Mouse (Mus musculus) hindbrain, embryonic 15.5 days (tissue): ENCODE data around the gene Slco2b1. TPM values are rescaled to one million over a fixed set of nuclear protein-coding genes. Genes with fewer than 3 reads are reported as not detected.

Experiments used
- ATAC-seq: fragments of 200-750 bp; cut with Nextera tagmentation; 2 replicates; pipeline ENCODE4 v1.8.0; 2017; ENCODE audit warnings: low read depth, moderate number of reproducible peaks, moderate TSS enrichment; ENCODE audit not compliant: low FRiP score
- H3K27ac ChIP-seq: fragments of 300-500 bp; sonication (generic); replicated peaks from 2 replicates; pipeline ENCODE4 v1.5.1; 2015; ENCODE audit warnings: mild to moderate bottlenecking, inconsistent platforms
- H3K27me3 ChIP-seq: fragments of 300-500 bp; sonication (generic); 2 replicates; pipeline ENCODE4 v1.6.1; 2015; ENCODE audit warnings: control low read depth, inconsistent platforms
- H3K36me3 ChIP-seq: fragments of 300-500 bp; sonication (generic); 2 replicates; pipeline ENCODE4 v1.6.1; 2015; ENCODE audit warnings: control low read depth, inconsistent platforms
- H3K4me1 ChIP-seq: fragments of 300-500 bp; sonication (generic); replicated peaks from 2 replicates; pipeline ENCODE4 v1.6.1; 2015; ENCODE audit warnings: control low read depth, inconsistent platforms
- H3K4me2 ChIP-seq: fragments of 300-500 bp; sonication (generic); 2 replicates; pipeline ENCODE4 v1.6.1; 2015; ENCODE audit warnings: moderate library complexity, mild to moderate bottlenecking, inconsistent platforms
- H3K4me3 ChIP-seq: fragments of 300-500 bp; sonication (generic); 2 replicates; pipeline ENCODE4 v1.5.1; 2015; ENCODE audit warnings: mild to moderate bottlenecking, inconsistent platforms
- H3K9ac ChIP-seq: fragments of 300-500 bp; sonication (generic); 2 replicates; pipeline ENCODE4 v1.6.1; 2015; ENCODE audit warnings: inconsistent platforms
- H3K9me3 ChIP-seq: fragments of 300-500 bp; sonication (generic); 2 replicates; pipeline ENCODE4 v1.6.1; 2016; ENCODE audit warnings: control low read depth, inconsistent platforms
- WGBS: fragments of 180-500 bp; shearing (Covaris S2); methylation state at CpG from one replicate; pipeline ENCODE4 v1.1.7; 2015; 5-methylcytosine and 5-hydroxymethylcytosine counted together
- polyA plus RNA-seq: library from polyadenylated mRNA; unstranded; fragments of >200 nt; fragmentation: Nextera tagmentation; extraction: Ambion mirVana; gene quantifications from 2 replicates; pipeline ENCODE4 v1.2.1, GENCODE M21; 2015

The Slco2b1 gene
- polyA plus RNA-seq, 1 experiment from 2014 or later, result 7.1 TPM

DNA sequence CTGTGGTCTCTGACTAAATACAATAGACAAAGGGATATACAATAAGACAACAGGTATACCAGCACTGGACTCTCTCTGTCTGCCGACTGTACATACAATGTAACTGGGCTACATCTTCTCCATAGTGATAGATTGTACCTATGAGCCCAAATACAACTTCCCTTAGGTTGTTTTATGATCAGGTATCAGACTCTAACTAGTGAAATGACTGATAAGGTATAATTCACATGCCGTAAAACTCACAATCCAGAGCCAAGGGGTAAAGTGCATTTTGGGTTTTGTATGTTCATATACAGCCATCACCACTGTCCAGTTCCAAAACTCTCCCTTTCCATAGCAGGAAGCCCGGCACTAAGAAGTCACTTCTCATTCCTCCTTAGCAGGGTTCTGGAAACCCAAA is 17.8 kb downstream of the Slco2b1 start:
- no peak overlapping the region for H3K9ac ChIP-seq
- H3K4me3 ChIP-seq, result no peak overlapping the region
- no peaks in the 10 kb centered on the region for H3K36me3 ChIP-seq
- no peak overlapping the region for H3K27ac ChIP-seq
- ATAC-seq, result no peak
- no peak overlapping the region for H3K4me2 ChIP-seq
- H3K4me1 ChIP-seq, result no peaks in the 10 kb centered on the region; the same call in 1 of the 2 replicates
- 96% methylated on average over 3 of the region's 3 CpGs for WGBS
- H3K9me3 ChIP-seq, result no peaks in the 10 kb centered on the region
- no peaks in the 10 kb centered on the region for H3K27me3 ChIP-seq

DNA sequence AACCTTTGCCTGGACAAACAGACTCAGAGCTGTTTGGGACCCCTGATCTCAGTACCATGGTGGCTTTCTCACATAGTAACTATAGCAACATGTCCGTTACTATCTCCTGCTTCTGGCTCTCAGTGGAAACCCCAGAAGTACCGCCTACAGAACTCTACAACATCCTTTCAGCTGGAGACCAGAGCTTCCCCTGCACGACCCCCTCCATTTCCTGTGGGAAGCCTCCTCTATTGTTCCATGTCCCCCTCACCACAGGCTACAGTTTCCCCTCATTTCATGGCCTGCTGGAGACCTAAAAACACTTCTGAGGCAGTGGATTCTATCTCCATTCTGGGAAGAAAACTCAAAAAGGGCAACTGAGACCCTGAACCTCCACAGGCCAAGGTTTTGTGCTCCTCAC is 18.7 kb downstream of the Slco2b1 start:
- H3K4me1 ChIP-seq, result no peaks in the 10 kb centered on the region
- H3K36me3 ChIP-seq, result no peaks in the 10 kb centered on the region
- H3K27me3 ChIP-seq, result no peaks in the 10 kb centered on the region
- H3K9ac ChIP-seq, result no peak overlapping the region
- no peak overlapping the region for H3K4me3 ChIP-seq
- H3K27ac ChIP-seq, result no peak overlapping the region
- no peaks in the 10 kb centered on the region for H3K9me3 ChIP-seq
- no peak overlapping the region for H3K4me2 ChIP-seq
- 38% methylated on average over 3 of the region's 3 CpGs for WGBS
- no peak for ATAC-seq

DNA sequence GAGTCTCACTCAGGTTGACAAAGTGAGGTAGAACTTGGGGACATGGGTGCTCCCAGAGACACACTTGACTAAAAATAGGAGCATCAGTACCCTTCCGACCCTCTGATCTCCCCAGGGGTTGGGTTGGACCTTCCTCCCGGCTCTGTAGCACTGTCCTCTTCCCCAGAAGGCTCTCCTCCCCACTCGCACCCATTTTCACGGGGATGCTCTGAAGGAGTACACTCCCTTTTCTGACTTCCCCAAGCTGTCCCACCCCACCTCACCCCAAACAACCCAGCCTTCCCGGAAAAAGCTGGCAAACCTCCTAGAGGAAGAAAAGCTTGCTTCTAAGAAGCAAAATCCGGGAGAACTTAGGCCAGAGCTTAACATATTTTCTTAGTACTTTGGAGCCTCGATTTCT is 20.3 kb downstream of the Slco2b1 start:
- no peak overlapping the region for H3K27ac ChIP-seq
- ATAC-seq, result no peak
- 84% methylated on average over 7 of the region's 7 CpGs for WGBS
- H3K9me3 ChIP-seq, result no peaks in the 10 kb centered on the region
- no peak overlapping the region for H3K4me3 ChIP-seq
- H3K9ac ChIP-seq, result no peak overlapping the region
- H3K36me3 ChIP-seq, result no peaks in the 10 kb centered on the region
- no peaks in the 10 kb centered on the region for H3K4me1 ChIP-seq
- H3K27me3 ChIP-seq, result no peaks in the 10 kb centered on the region
- H3K4me2 ChIP-seq, result no peak overlapping the region

DNA sequence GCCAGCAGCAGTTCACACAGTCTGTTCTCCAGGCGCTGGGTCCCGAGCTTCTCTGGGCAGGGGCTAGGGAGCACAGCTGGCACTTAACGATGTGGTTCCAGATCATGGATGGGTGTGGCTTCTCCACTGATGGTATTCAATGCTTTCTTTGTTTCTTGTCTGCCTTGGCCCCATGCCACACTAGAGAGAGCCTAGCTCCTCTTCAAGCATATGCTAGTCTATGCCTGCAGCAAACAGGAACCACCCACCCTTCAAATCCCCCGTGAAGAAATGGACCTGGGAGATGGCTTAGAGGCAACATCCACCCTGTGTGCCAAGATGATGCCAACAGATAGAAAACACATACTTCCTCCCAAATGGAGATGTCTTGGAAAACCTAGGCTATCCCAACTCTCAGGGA is 27.1 kb downstream of the Slco2b1 start:
- 60% methylated on average over 4 of the region's 4 CpGs for WGBS
- Histone ChIP-seq H3K36me3 (no peaks in the 10 kb centered on the region), H3K4me1 (no peaks in the 10 kb centered on the region)

DNA sequence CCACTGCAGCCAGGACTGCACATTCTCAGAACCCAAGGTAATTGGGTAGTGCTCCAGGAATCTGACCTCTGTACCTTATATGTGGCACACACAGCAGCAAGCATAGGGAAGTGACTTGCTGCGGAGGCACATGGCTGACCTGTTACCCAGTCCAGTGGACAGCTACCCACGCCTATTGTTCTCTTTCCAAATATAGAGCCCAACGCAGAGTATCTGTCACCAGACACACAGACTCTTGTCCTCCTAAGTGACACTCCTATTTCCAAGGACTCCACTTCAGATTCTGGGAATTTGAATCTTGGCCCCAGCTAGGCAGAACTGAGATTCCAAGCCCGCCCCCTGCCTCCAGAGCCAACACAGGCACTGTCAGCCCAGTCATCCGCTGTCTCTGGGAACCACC is 30.4 kb downstream of the Slco2b1 start:
- H3K9ac ChIP-seq, result no peak overlapping the region
- ATAC-seq, result no peak
- H3K4me2 ChIP-seq, result no peak overlapping the region
- no peaks in the 10 kb centered on the region for H3K9me3 ChIP-seq
- H3K27me3 ChIP-seq, result no peaks in the 10 kb centered on the region
- no peak overlapping the region for H3K27ac ChIP-seq
- no peak overlapping the region for H3K4me3 ChIP-seq
- WGBS, result 75% methylated on average over 5 of the region's 5 CpGs
- no peaks in the 10 kb centered on the region for H3K4me1 ChIP-seq
- H3K36me3 ChIP-seq, result no peaks in the 10 kb centered on the region

More for the DNA sequence above, 27.1 kb downstream of the Slco2b1 start:
- no peak overlapping the region for H3K4me2 ChIP-seq
- no peak overlapping the region for H3K9ac ChIP-seq
- no peak overlapping the region for H3K27ac ChIP-seq
- no peaks in the 10 kb centered on the region for H3K9me3 ChIP-seq
- no peak overlapping the region for H3K4me3 ChIP-seq
- ATAC-seq, result no peak
- H3K27me3 ChIP-seq, result no peaks in the 10 kb centered on the region

DNA sequence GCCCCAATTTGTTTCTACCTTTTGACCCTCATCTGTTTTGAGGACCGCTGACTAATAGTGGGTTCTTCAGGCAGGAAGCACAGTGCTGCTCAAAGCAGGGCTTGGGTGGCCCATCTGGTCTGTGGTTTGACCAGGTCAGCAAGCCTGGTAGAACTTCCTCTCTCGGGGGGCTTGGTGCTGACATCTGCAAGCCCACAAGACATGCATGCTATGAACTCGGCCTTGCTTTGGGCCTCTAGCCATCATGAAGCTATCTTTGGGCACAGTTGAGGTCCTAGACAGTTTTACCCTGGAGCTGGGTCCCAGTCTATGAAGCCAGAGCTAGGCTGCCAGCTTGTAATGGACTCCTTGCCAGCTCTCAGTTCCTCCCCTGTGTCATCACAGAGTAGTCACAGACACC is 36.2 kb downstream of the Slco2b1 start:
- ATAC-seq, result no peak
- WGBS, result 84% methylated on average over 3 of the region's 3 CpGs
- no peaks in the 10 kb centered on the region for H3K4me1 ChIP-seq

DNA sequence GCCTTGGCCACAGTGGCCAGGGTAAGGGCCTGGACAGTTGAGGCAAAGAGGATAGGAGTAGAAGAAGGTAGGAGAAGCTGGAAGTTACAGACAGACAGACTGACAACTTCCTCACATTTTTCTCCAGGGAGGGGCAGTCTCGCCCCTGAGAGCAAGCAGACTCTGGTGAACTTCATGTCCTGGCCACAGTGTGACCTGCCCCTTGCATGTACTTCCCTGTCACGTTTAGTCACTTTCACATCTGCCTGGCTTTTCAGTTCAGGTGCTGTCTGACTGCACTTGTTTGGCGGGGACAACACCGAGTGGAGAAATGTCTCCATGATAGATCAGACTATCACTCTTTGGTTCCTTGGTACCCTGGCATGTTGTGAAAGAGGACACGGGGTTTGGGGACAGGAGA is 36.9 kb downstream of the Slco2b1 start:
- H3K4me3 ChIP-seq, result no peak overlapping the region
- H3K9ac ChIP-seq, result no peak overlapping the region
- no peaks in the 10 kb centered on the region for H3K4me1 ChIP-seq
- no peak overlapping the region for H3K27ac ChIP-seq
- H3K36me3 ChIP-seq, result no peaks in the 10 kb centered on the region
- no peak for ATAC-seq
- H3K9me3 ChIP-seq, result no peaks in the 10 kb centered on the region
- no peaks in the 10 kb centered on the region for H3K27me3 ChIP-seq
- WGBS, result 85% methylated on average over 5 of the region's 5 CpGs
- H3K4me2 ChIP-seq, result no peak overlapping the region

More for the DNA sequence above, 36.2 kb downstream of the Slco2b1 start:
- Histone ChIP-seq H3K27ac (no peak overlapping the region), H3K36me3 (no peaks in the 10 kb centered on the region), H3K9ac (no peak overlapping the region), H3K4me3 (no peak overlapping the region), H3K9me3 (no peaks in the 10 kb centered on the region), H3K4me2 (no peak overlapping the region), H3K27me3 (no peaks in the 10 kb centered on the region)

DNA sequence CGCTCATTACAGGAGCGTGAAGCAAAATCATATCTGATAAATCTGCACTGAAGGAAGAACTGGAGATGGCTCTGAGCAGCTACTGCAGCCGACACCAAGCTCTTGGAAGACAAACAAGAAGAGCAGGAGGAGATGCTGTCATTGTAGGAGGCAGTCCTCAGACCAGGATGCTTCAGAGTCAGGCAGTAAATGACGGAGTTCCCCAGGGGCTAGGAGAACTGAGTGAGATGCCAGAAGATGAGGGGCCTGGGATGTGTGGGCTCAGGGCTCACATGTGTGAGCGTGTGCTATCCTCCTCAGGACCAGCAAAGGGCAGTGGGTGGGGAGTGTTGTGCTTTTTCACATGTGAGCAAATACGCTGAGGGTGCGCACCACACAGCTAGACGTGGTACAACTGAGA is 38.0 kb downstream of the Slco2b1 start:
- no peak overlapping the region for H3K4me2 ChIP-seq
- H3K9ac ChIP-seq, result no peak overlapping the region
- H3K4me3 ChIP-seq, result no peak overlapping the region
- H3K27ac ChIP-seq, result peak overlapping the region; percentile 36; the same call in 1 of the 2 replicates
- WGBS, result 75% methylated on average over 8 of the region's 8 CpGs
- ATAC-seq, result no peak
- H3K9me3 ChIP-seq, result no peaks in the 10 kb centered on the region
- H3K27me3 ChIP-seq, result no peaks in the 10 kb centered on the region
- H3K4me1 ChIP-seq, result 0 out of 2 replicates have a peak, but pooled peaks cover 4% of the 10 kb centered on the region
- H3K36me3 ChIP-seq, result no peaks in the 10 kb centered on the region

DNA sequence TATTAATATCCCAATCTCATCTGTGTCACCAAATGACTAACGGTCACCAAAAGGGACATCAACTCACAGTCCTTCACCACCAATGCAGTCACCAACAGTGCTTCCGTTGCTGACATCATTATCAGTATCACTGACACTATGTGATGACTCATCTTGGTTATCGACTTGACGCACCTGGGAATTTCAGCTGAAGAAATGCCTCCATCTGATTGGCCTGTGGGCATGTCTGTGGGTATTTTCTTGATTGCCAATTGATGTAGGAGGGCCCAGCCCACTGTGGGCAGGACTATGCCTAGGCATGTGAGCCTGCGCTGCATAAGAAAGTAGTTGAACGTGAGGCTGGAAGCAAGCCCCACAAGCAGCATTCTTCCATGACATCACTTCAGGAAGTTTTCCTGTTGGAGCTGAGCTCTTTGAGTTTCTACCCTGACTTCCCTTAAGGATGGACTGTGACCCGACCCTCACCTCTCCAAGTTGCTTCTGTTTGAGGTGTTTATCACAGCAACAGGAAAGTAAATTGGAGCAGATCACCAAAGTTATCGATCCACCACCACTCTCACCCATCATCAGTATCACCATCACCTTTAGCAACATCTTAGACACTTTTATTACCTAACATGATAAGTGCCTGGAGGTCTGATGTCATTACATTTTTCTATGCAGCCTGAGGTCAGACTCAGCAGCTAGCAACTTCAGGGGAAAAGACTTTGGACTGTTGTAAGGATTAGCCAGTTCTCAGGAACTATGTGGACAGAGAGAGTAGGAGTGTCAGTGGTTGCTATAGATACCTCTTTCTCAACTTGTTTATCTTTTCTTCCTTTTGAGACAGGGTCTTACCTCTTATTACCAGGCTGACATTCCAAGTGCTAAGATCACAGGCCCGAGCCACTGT is 39.4 kb downstream of the Slco2b1 start:
- no peaks in the 10 kb centered on the region for H3K9me3 ChIP-seq
- no peak overlapping the region for H3K4me3 ChIP-seq
- no peak overlapping the region for H3K9ac ChIP-seq
- no peak overlapping the region for H3K4me2 ChIP-seq
- H3K27ac ChIP-seq, result no peak overlapping the region
- no peak for ATAC-seq
- H3K36me3 ChIP-seq, result no peaks in the 10 kb centered on the region
- WGBS, result 87% methylated on average over 9 of the region's 9 CpGs
- no peaks in the 10 kb centered on the region for H3K27me3 ChIP-seq
- 0 out of 2 replicates have a peak, but pooled peaks cover 4% of the 10 kb centered on the region for H3K4me1 ChIP-seq

DNA sequence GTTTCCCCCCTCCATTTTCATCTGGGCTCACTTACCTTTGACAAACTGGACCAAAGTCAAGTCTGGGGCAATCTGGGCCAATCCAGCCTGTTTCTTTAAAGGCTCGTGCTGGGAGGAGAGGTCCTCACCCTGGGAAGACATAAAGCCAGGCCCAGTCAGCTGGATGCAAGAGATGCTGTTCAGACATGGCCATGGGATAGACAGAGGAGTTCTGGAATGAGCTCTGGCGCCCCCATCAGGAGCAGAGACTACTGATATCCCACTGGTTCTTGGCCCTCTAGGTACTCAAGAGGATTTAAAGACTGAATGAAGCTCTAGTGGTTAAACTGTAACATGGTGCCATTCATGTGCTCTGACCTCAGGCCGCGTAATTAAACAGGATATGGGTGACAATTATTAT is 40.2 kb downstream of the Slco2b1 start:
- Histone ChIP-seq H3K9ac (no peak overlapping the region), H3K9me3 (no peaks in the 10 kb centered on the region), H3K4me2 (no peak overlapping the region), H3K27me3 (no peaks in the 10 kb centered on the region), H3K4me3 (no peak overlapping the region), H3K27ac (no peak overlapping the region), H3K4me1 (0 out of 2 replicates have a peak, but pooled peaks cover 4% of the 10 kb centered on the region), H3K36me3 (no peaks in the 10 kb centered on the region)
- 81% methylated on average over 4 of the region's 4 CpGs for WGBS
- no peak for ATAC-seq

DNA sequence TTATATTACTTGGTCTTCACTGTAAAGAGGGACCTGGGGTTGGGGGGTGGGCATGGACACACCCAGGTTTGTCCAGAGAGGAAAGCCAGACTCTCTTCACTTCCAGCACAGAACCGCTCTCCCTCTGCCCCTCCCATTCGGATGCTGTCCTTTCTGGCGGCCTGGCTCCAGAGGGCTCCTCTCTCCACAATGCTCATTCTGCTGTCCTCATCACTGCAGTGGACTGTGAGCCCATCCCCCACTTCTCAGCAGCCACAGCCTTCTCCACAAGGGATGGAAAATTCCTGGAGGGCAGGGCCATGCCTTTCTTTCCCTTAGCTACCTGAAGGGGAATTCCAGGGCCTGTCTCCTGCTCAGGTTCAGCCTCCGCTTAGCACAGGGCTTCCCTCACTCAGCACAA is 42.3 kb downstream of the Slco2b1 start:
- no peaks in the 10 kb centered on the region for H3K9me3 ChIP-seq
- no peak overlapping the region for H3K27ac ChIP-seq
- ATAC-seq, result peak; percentile 25; the same call in 1 of the 2 replicates
- H3K4me1 ChIP-seq, result peaks cover 13% of the 10 kb centered on the region
- H3K36me3 ChIP-seq, result no peaks in the 10 kb centered on the region
- 31% methylated on average over 4 of the region's 4 CpGs for WGBS
- H3K9ac ChIP-seq, result no peak overlapping the region
- no peak overlapping the region for H3K4me3 ChIP-seq
- H3K27me3 ChIP-seq, result no peaks in the 10 kb centered on the region
- H3K4me2 ChIP-seq, result no peak overlapping the region

DNA sequence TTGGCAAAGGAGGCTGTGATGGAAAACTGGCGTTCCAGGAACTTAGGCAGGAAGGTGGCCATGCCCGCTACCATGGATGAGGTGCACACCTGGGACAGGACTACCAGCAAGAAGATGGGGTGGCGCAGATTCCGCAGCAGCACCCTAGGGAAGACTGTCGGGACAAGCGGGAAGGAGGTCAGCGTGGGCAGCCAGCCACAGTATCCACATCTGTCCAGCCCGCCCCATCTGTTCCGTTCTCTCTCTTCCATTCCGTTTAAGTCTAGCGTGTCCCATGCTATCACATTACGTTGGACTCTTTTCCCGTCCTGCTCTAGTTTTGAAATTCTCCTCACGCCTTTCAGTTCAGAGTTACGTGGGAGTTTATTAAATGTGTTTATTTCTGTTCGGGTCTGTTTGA is 44.0 kb downstream of the Slco2b1 start:
- H3K9me3 ChIP-seq, result no peaks in the 10 kb centered on the region
- H3K4me3 ChIP-seq, result no peak overlapping the region
- no peaks in the 10 kb centered on the region for H3K36me3 ChIP-seq
- H3K4me2 ChIP-seq, result no peak overlapping the region
- H3K27me3 ChIP-seq, result no peaks in the 10 kb centered on the region
- peaks cover 13% of the 10 kb centered on the region for H3K4me1 ChIP-seq
- ATAC-seq, result no peak
- WGBS, result 86% methylated on average over 16 of the region's 16 CpGs
- no peak overlapping the region for H3K27ac ChIP-seq
- H3K9ac ChIP-seq, result no peak overlapping the region
